Mouse (Mus musculus) liver, postnatal 0 days (tissue): ENCODE measurements at regions not wholly inside any gene's neighbourhood (a gene's known extent, or its start where the extent isn't known, plus 50 kb on each side); places are given as distances from the start of the nearest gene placed in this dataset.

Experiments used
- ATAC-seq: fragments of 200-750 bp; cut with Nextera tagmentation; 2 replicates; pipeline ENCODE4 v1.8.0; 2017; ENCODE audit warnings: mild to moderate bottlenecking, moderate library complexity
- DNase-seq: peaks from one replicate; pipeline ENCODE4 v3.0.0-alpha.2; 2016
- H3K27ac ChIP-seq: fragments of 300-500 bp; sonication (generic); 2 replicates; pipeline ENCODE4 v1.5.1; 2014; ENCODE audit warnings: antibody characterized with exemption, moderate library complexity, mild to moderate bottlenecking, low read depth
- H3K27me3 ChIP-seq: fragments of 300-500 bp; sonication (generic); 2 replicates; pipeline ENCODE4 v1.6.1; 2014; ENCODE audit warnings: low read length, control low read depth, mixed read lengths; ENCODE audit not compliant: insufficient read depth
- H3K36me3 ChIP-seq: fragments of 300-500 bp; sonication (generic); replicated peaks from 2 replicates; pipeline ENCODE4 v1.6.1; 2014; ENCODE audit warnings: mild to moderate bottlenecking, control low read depth, low read length, moderate library complexity, mixed read lengths; ENCODE audit not compliant: insufficient read depth
- H3K4me1 ChIP-seq: fragments of 300-500 bp; sonication (generic); 2 replicates; pipeline ENCODE4 v1.6.1; 2014; ENCODE audit warnings: antibody characterized with exemption, mild to moderate bottlenecking, control low read depth; ENCODE audit not compliant: insufficient read depth
- H3K4me2 ChIP-seq: fragments of 300-500 bp; sonication (generic); 2 replicates; pipeline ENCODE4 v1.6.1; 2014; ENCODE audit warnings: low read depth, mild to moderate bottlenecking, low read length, moderate library complexity, mixed read lengths
- H3K4me3 ChIP-seq: fragments of 300-500 bp; sonication (generic); 2 replicates; pipeline ENCODE4 v1.5.1; 2014; ENCODE audit warnings: low read depth, low read length
- H3K9ac ChIP-seq: fragments of 300-500 bp; sonication (generic); replicated peaks from 2 replicates; pipeline ENCODE4 v1.6.1; 2014; ENCODE audit warnings: mild to moderate bottlenecking, moderate library complexity
- H3K9me3 ChIP-seq: fragments of 300-500 bp; sonication (generic); 2 replicates; pipeline ENCODE4 v1.6.1; 2016; ENCODE audit warnings: mild to moderate bottlenecking, control low read depth, low read length, mixed read lengths
- CTCF ChIP-seq: sonication (generic); IDR thresholded peaks from 2 replicates; pipeline ENCODE4 v1.5.1; 2016; ENCODE audit warnings: antibody characterized with exemption, low read depth
- EP300 ChIP-seq: IDR thresholded peaks from 2 replicates; pipeline ENCODE4 v1.6.1; 2016; ENCODE audit warnings: antibody characterized with exemption, low read depth, mild to moderate bottlenecking
- WGBS: fragments of 180-500 bp; shearing (Covaris S2); extraction: QIAGEN DNeasy Blood & Tissue Kit; methylation state at CpG from one replicate; pipeline ENCODE4 v1.1.7; 2014; ENCODE audit not compliant: insufficient replicate concordance; 5-methylcytosine and 5-hydroxymethylcytosine counted together

DNA sequence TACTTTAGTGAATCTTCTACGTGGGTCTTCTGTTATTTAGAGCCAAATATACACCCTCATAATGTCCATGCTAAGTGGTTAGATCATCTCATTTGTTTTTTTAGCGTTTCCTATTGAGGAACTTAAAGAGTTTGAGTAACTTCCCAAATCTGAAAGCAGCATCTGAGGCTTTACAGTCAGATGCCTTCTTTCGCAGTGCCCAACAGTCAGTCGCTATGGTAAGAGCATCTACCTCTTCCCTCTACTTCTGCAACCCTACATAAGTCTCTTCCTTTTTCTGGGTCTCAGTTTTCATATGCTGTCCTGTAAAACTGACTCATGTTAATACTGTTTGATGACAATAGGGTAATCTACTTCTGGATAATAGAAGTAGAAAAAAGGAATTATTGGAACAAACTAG lies 146.8 kb downstream of the Ktn1 start:
- Histone ChIP-seq H3K4me2 (no peak overlapping the region), H3K9ac (no peak overlapping the region), H3K4me1 (no peaks in the 10 kb centered on the region; the same call in 1 of the 2 replicates), H3K27me3 (no peaks in the 10 kb centered on the region), H3K9me3 (no peaks in the 10 kb centered on the region), H3K36me3 (no peaks in the 10 kb centered on the region), H3K4me3 (no peak overlapping the region), H3K27ac (no peak overlapping the region)
- TF ChIP-seq CTCF, result no peak
- no peak for TF ChIP-seq EP300
- WGBS, result 44% methylated on average over 4 of the region's 4 CpGs
- DNase-seq (no peak), ATAC-seq (no peak)

DNA sequence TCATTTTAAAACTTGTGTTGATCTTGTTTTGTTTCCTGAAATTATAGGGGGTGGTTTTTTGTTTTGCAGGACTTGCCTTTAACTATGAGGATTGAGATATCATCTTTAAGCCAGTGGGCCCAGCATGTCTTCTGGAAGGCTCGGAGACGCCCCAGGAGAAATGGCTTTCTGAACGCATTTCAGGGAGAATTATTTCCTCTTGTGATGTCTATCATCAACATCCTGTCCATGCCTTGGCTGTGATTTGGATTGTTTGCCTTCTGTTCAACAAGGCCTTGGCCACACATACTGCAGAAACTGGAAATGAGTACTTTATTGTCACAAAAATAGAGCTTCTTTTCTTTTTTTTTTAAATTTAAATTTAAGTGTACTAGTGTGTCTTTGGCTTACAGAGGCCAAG lies 150.0 kb downstream of the Ktn1 start:
- H3K9me3 ChIP-seq, result no peaks in the 10 kb centered on the region
- DNase-seq (no peak), ATAC-seq (no peak)
- H3K4me1 ChIP-seq, result peaks cover 3% of the 10 kb centered on the region; the same call in 1 of the 2 replicates
- no peak overlapping the region for H3K9ac ChIP-seq
- 76% methylated on average over 3 of the region's 3 CpGs for WGBS
- H3K4me3 ChIP-seq, result no peak overlapping the region
- no peaks in the 10 kb centered on the region for H3K36me3 ChIP-seq
- no peak overlapping the region for H3K4me2 ChIP-seq
- TF ChIP-seq EP300, result no peak
- TF ChIP-seq CTCF, result no peak
- no peaks in the 10 kb centered on the region for H3K27me3 ChIP-seq
- H3K27ac ChIP-seq, result no peak overlapping the region

DNA sequence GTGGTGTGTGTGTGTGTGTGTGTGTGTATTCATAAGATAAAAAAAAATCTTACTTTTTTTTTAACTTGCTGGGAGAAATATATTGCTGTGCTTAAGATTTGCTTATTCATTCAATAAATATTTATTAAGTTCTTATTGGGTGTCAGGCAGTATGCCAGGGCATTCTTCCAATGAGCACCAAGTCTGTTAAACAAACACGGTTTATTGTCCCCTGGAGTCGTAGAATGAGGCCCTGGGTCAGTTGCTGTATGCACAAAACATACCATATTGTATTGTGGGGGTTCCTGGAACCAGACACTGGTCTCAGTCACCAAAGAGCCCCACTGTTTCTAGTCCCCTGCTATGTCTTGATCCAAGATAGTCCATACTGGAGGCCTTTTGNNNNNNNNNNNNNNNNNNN lies 151.3 kb downstream of the Ktn1 start:
- Histone ChIP-seq H3K4me3 (no peak overlapping the region), H3K4me2 (no peak overlapping the region), H3K27ac (no peak overlapping the region), H3K9me3 (no peaks in the 10 kb centered on the region), H3K27me3 (no peaks in the 10 kb centered on the region), H3K4me1 (peaks cover 3% of the 10 kb centered on the region; the same call in 1 of the 2 replicates), H3K36me3 (no peaks in the 10 kb centered on the region), H3K9ac (no peak overlapping the region)
- WGBS, result 61% methylated on average over 2 of the region's 2 CpGs
- ATAC-seq, result no peak
- TF ChIP-seq CTCF (no peak), EP300 (no peak)
- no peak for DNase-seq

DNA sequence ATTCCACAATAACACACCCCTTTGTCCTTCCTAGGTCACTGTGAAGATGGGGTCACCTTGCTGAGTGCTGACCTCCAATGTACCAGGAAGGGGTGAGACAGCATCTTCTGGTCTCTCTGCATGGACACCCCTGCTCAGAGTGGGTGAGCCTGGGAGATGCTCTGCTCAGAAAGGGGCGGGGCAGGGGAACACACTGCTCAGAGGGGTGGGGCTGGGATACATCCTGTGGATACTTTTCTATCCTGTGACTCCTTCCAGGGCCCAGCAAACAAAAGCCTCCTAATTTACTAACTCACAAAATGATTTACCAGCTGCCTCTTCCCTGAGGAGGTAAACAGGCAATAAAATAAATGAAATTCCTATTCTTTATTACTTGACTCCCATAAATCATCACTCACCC lies 157.0 kb downstream of the Ktn1 start:
- Histone ChIP-seq H3K27me3 (no peaks in the 10 kb centered on the region), H3K9ac (no peak overlapping the region), H3K9me3 (no peaks in the 10 kb centered on the region), H3K27ac (no peak overlapping the region), H3K4me3 (no peak overlapping the region), H3K4me2 (no peak overlapping the region), H3K36me3 (no peaks in the 10 kb centered on the region), H3K4me1 (0 out of 2 replicates have a peak, but pooled peaks cover 3% of the 10 kb centered on the region)
- ATAC-seq, result no peak
- 67% methylated on average over 1 of the region's 1 CpGs for WGBS
- no peak for DNase-seq
- TF ChIP-seq CTCF, result no peak

DNA sequence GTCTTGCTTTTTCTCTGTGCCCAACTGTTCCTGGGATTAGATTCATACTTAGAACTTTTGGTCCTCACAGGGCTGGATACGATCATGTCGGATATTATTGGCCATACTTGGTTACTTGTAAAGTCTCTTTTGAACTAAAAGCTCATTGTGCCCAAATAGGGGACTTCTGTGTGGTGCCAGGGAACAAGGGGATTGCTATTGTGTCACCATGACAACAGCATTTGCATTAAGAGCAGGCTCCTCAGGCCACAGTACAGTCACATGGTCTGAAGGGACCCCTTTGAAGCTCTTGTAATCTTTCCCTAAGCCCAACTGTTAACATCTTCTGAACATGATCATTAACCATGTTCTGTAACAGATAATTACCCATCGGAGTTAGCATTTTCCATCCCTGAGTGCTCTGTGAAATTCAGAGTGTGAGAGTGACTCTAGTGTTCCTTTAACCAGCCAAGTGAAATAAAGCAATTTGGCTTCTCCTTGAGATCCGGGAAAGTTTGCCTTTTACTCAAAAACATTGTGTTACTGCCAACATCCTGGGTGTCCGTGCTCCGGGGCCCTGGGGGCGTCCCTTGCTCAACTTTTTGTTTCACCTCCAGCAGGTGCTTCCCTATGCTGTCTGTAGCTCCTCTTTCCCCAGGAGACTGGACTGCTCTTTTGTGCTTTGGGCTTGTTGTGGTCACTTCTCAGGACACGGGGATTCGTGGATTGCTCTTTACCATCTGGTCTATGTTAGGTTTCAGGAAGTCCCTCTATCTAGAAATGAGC lies 157.7 kb downstream of the Ktn1 start:
- Histone ChIP-seq H3K4me2 (no peak overlapping the region), H3K27me3 (no peaks in the 10 kb centered on the region), H3K36me3 (no peaks in the 10 kb centered on the region), H3K4me3 (no peak overlapping the region), H3K9ac (no peak overlapping the region), H3K4me1 (0 out of 2 replicates have a peak, but pooled peaks cover 3% of the 10 kb centered on the region), H3K27ac (no peak overlapping the region), H3K9me3 (no peaks in the 10 kb centered on the region)
- no peak for TF ChIP-seq EP300
- no peak for TF ChIP-seq CTCF
- ATAC-seq, result no peak
- no peak for DNase-seq
- 60% methylated on average over 9 of the region's 9 CpGs for WGBS

DNA sequence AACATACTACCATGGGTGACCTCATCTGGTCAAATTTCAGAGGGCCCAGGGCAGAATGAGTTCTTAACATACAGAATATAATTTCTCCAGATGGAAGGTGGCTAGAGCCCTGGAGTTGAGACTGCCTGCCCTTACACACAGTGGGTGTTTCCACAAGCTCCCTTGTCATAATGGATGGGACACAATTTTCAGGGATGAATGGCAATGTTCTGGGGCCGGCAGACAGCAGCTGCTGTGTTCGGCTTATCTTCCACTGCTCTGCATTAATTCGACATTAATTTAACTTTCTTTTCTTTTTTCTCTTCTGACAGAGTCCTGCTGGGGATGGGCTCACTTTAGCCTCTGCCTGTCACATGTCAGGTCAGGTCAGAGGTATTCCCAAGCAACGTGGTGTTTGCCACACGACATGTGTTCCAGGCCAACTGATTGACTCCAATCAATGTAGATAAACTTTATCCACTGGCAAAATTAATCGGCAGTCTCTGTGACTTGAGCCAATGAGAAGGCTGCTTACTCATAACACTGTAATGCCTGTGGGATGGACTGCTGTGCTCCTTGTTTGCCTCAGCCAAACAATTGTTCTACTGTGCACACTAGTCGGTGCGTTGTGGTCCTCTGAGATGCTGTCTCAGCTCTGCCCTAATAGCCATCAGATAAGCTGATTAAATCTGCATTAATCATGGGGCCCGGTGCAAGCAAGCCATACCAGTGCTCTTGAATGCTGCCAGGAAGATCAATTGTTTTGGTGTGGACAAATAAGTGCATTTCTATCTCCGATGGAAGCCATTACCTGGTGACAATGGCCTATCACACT lies 160.1 kb downstream of the Ktn1 start:
- Histone ChIP-seq H3K9me3 (no peaks in the 10 kb centered on the region), H3K27ac (no peak overlapping the region), H3K27me3 (no peaks in the 10 kb centered on the region), H3K9ac (no peak overlapping the region), H3K4me2 (no peak overlapping the region), H3K4me1 (no peaks in the 10 kb centered on the region), H3K4me3 (no peak overlapping the region), H3K36me3 (no peaks in the 10 kb centered on the region)
- DNase-seq, result no peak
- no peak for TF ChIP-seq EP300
- no peak for TF ChIP-seq CTCF
- 65% methylated on average over 10 of the region's 10 CpGs for WGBS
- no peak for ATAC-seq
